Mouse (Mus musculus): Measurements from ENCODE around the gene Smndc1.

- TF ChIP-seq CTCF (IDR thresholded peaks at IDR 0.05; ENCODE audit: low read depth, low read length) (no peak), POLR2A (IDR thresholded peaks at IDR 0.05; ENCODE audit: insufficient read depth, low read length) (no peak), EP300 (IDR thresholded peaks at IDR 0.05; ENCODE audit: insufficient read depth, low read depth, low read length) (no peak)
Measured at GRCm38 (mm10) chr19:53333730-53334129, 56.6 kb downstream of the Smndc1 start.

Measured in ES-Bruce4 (cell line).